Mouse (Mus musculus): ENCODE measurements around the gene Fbn1.
A peak's percentile ranks its signal among the peaks of the same experiment; 100 is the strongest.

The Fbn1 gene

DNA sequence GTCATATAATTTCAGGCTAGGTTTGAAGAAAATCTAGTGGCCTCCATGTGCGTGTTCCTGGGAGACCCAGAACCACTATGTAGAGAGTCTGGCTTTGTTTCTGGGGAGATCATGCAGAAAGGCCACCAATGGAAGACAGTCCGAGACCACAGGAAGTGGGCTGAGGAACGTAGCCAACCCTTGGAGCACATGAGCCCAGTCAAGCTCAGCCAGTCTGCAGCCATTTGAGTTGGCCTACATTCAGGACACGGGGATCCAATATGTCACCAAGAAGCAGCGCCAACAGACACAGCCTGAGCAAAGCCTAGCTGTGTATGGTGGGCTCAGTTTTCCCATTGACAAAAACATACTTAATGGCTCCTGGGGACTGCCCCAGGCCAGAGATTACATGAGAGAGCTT lies 11.1 kb downstream of the Fbn1 start:
- peak; percentile 1 for DNase-seq

DNA sequence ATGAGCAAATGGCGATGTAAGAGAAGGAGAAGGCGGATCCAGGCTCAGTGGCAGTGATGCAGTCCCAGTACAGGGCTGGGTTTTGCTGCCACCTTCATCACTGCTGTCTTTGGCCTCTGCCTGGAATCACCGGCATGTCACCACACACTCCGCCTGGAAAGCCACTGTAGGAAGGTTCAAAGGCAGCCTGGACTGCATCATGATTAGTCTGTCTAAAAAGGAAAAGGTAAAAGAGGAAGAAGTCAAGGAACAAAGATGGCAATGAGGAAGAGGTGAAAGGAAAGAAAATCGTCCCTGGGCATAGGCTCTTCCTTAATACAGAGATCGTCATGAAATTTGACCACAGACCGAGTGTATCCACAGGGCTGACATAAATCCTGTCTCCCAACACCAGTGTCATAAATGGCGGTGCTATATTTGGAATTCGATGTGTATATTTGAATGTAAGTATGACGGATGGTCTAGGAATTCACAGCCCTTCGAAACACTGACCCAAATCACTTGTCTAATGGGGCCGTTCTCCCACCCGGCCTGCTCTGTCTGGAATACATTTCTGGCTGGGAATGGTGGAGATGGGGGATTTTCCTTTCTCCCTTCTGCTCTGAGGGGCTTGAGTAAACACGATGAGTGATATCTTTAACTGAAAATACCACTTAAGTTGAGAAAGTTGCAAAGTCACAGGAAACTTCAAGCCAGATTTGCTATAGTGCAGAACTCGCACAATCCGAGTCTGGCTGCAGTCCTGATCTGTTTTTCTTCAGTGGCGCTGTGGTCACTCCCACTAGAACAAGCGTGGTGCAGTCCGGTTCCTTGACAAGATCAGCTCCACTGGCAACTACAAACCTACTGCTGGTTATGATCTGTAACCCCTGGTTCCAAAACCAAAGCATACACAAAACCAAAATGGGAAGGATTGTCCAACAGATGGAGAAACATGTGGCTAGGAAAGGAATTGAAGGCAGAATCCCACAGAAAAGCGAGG lies 12.7 kb downstream of the Fbn1 start:
- no peak for DNase-seq

DNA sequence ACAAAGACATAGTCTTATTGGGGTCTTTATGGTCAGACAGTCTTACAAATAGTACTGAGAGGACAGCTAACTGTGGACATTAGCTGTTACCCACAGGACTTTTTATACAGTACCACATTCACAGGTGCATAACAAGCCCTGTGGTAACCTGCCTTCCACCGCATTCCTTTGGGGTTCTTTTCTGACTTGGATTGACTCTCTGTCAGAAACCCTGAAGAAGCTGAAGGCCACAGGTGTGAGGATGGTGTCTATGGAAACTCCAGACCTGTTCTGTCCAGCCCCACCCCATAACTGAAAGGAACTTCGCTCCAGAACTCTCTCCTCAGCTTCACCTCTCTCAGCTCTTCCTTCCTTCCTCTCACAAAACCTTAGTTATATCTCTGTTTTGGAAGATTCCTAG lies 13.5 kb downstream of the Fbn1 start:
- DNase-seq, result no peak

DNA sequence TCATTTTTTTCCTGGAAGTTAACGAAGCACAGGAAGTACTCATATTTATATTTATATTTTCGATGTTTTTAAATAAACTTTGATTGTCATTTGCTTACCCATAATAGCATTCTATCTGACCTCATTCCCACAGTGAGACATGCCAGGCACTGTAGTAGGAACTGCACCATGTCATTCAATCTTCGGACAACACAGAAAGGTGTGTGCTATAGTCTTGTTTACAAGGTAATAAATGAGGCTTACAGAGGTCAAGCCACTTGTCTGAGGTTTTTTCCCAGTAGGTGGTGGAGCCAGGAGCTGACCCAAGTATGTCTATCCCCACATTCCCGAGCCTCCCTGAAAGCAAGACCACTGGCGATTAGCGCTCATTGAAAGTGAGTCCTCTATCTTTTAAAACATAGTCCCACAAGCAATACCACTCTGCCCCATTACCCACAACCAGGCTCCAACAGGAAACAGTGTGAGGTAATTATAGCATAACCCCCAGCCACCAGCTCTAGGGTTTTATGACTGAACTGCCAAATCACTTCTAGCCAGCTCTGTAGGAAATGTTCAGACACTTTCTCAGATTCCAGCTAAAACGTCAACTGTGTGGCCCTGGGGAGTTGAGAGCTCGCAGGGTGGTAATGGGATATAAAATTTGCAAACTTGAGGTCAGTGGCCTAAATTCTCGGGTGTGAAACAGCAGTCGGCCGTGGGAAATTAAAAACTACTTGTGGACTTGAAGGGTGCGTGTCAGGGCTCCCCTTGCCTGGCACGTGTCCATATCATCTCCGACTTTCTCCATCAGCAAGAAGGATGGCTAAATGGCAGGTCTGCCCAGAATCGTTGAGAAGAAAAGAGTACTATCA lies 15.5 kb downstream of the Fbn1 start:
- DNase-seq, result no peak

DNA sequence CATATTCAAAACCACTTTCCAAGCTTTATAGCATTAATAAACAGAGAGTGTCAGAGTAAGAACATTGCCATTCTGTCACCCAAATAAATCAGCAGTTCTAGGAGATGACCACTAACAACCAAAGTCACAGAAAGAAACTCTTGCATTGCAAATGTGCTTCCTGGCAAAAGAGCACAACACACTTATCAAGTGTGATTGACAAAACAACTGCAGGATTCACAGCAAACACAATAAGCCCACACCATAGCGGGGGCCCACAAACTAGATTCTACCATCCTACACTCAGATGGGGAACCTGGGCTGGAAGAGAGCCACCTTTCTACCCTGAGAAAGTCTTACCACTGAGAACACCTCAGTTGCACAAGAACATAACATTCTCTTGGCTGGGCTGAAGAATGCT lies 17.8 kb downstream of the Fbn1 start:
- DNase-seq, result no peak

DNA sequence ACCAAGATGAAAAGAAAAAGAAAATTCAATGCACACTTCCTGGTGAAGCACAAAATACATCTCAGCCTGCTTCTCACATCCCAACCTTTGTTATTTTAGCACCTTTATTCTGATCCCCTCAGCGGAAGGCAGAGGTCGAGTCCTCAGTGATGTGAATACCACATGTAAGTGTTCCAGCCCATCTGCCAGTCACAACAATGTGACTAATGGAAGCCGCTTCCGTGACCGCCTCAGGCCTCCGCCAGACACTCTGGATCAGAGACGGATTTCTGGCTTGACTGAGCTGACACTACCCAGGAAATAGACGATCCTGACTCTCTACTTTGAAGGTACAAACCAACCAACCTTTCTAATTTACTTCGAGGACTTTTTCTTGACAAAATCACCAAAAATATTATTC lies 22.9 kb downstream of the Fbn1 start:
- no peak for DNase-seq

DNA sequence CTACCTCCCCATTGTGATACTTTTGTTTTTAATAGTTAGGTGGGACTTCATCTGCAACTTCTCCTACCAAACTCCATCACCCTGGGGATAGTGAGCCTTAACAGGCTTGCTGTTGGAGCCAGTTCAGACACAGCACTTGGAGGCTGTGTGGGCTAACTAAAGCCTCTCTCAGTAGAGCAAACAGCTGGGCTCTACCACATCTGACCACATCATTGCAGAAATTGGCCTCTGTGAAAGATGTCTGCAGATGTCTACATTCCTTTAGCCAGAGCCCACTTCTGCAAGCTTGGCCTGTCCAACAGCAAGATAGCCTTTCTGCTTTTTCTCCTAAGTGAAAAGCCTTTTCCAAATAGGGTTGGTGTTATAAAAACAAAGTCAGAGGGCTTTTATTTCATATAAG lies 23.6 kb downstream of the Fbn1 start:
- DNase-seq, result no peak

DNA sequence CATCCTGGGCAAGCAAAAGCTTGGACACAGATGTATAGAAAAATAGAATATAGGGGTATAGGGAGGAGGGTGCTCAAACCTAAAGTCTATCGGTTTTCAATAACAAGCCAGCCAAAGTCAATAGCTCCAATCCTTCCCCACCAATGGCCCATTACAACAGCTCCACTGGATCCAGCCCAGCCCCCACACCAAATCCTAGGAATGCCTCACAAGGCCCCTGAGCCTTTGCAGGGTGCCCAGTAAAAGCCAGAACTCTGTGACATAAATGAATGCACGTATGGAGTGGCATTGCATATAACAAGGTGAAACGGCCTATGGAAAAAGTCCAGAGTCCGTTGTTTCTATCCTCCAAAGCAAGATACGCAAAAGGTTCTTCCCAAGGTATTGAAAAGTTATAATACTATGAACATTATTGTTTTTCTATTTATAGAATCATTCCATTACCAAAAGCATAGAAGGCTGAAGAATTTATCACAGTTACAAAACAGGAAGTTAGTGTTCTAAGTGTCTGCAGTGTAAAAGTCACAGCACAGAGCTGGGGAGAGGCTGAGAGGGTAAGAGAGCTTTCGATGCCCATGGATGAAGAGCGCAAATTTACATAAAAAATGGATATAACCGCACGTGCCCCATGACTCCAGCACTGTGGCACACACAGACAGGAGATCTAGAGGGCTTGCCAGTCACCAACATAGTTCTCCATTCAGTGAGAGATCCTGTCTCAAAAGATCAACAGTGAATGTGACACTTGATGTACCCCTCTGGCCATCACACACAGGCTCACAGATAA lies 26.1 kb downstream of the Fbn1 start:
- DNase-seq, result no peak

DNA sequence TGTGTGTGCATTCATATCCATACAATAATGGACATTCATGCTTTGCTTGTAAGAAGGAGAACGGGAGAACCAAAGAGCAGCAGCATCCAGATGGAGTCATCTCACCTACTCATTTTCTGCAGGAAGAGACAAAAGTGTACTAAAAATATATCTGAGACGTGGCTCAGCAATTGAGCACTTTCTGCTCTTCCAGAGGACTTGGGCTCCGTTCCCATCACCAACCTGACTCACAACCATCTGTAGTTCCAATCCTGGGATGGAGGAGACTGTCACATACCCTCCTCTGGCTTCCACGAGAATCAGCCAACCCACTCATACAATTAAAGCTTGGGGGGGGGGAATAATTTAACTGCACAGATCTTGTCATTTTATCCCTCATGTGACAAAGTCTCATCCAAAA lies 26.7 kb downstream of the Fbn1 start:
- DNase-seq, result no peak

DNA sequence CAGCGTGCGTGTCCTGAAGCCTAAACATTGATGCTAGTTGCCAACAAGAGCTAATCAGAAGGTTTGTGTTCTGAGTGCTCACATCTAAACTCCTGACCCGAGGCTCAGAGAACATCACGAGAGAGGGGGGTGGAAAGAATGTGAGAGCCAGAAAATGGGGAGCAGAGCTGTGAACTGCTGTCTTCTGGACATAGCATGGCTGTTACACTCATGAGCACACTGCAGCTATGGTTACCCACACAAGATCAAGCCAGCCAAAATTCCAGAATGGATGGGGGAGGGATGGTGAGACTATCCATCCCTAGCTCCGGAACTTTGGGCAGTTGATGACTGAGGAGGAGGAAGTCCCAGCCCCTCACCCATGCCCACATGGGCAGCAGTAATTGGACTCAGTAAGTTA lies 27.7 kb downstream of the Fbn1 start:
- DNase-seq, result no peak

DNA sequence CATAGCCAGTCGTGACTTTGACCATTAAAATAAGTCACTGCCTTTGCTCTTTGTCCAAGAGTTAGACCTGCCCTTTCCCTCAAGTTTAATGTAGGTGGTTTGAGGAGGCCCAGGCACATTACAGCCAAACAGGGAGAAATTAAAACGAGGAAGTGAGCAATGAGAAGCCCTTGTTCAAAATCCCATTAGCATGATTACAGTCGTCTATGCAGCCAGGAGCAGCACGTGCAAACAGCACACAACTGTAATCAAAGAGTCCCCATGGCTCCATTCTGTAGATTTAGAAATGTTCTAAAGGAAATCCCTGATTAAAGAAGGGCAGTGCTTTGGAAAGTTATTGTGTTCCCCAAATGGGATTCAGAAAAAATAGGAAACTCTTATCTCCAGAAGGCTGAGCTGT lies 29.1 kb downstream of the Fbn1 start:
- DNase-seq, result no peak

DNA sequence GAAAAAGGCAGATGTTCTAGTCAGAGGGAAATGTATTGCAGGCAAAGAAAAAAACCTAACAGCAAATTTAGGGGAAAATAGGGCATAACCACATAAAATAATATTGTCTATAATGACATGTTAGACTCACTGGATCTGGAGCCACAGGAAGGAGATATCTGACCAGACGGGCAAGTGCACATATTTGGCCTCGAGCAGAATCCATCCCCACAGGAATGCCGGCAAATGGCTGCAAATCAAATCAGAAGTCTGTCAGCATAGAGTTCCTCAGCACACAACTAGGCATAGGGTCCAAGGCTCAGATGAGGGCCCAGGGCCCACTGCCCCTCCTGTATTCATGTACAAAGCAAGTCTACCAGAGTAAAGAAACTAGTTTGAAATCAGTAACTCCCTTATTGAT lies 30.4 kb downstream of the Fbn1 start:
- no peak for DNase-seq

DNA sequence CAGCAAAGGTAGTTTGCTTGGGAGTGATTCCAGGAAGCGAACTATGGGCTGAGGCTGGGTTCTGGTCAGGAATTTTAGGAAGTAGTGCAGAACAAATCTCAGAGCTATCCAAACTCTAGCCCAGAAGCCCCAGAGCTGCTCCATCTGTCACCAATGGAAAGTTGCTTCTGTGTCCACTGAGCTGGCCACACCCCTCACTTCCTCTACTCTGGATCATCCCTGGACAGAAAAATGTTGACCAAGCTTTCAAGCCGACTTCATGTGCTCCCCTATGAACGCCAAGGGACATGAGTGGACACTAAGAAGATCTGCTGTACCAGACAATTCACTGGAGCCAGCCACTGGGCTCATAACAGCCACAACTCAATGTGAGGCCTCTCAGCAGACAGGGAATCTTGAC lies 31.6 kb downstream of the Fbn1 start:
- no peak for DNase-seq

DNA sequence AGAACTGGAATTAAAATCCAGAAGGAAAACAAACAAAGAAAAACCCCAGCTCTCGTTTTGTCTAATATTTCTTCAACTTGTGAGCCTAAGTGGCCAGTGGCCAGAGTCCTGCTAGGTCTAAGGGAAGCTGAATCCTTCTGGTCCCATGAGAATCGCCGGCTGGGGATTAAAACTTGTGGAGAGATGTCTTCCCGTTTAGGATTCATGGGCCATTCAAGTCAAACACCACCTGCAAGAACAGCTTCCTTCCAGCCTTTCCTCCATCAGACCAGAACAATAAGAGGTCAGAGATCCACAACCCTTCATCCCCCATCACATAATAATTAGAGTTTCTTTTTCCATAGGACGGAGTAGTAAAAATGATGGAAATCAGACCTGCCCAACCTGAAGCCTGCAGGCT lies 33.1 kb downstream of the Fbn1 start:
- DNase-seq, result no peak

DNA sequence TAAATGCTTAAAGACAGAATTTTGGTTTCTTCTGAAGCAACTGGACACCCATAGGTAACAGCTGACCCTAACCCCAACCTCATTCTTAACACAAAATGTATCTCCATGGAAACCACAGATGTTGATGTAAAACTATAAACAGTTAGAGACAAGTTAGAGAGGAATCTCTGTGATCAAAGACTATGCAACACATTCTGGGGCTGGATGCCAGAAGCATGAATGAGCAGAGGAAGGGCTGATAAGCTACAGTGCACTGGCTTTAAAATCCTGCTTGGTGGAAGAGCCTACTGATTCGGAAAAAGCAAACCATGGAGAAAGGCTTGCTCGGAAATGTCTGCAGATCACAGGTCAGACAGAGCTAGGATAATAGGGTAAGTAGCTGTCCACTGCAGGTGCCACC lies 34.6 kb downstream of the Fbn1 start:
- DNase-seq, result no peak

DNA sequence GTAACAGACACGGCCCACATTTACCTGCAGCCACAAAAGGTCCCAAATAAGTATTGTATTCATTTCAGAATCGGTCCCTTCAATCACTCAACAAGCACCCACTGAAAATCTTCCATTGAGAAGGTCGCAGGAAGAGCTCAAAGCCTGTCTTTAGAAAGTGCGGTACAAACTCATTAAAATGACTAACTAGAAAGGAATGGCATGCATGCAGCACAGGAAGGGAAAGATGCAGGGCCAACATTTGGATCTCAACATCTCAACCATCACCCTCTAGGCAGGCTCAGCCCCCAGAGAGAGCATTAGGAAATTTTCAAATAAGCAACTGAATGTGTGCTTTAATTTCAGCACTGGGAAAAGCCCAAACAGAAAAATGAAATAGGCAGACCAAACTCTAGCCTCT lies 36.1 kb downstream of the Fbn1 start:
- no peak for DNase-seq

DNA sequence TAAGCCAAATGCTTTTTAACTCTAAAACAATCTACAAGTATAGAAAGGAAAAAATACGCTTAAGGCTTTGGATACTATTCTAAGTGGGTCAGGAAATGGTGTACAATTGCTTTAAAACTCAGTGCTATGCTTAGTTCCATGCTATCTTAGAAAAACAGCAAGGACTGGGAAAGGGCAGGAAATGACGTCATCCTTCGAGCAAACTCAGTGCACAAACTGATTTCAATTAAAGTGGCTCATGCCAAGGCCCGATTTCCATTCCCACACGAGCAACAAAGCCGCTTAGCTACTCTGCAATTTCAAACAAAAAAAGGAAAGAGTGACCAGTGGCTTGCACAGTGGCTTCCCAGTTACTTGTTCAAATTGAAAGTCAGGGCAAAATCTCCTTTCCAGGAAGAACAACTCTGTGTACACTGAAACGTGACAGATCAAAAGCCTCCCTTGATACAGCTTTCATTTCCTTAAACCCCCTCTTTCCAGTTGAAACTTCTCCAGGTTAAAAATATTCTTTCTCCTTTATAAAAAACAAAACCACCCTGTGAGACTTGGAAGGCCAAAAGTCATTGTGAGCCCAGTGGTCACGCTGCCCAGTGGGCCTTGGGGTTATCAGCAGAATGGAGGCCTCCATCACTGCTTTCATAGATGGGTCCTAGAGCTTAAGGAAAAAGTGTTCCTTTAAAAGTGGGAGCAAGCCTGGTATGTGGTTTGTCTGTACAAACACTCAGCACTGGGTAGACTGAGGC lies 37.1 kb downstream of the Fbn1 start:
- no peak for DNase-seq

DNA sequence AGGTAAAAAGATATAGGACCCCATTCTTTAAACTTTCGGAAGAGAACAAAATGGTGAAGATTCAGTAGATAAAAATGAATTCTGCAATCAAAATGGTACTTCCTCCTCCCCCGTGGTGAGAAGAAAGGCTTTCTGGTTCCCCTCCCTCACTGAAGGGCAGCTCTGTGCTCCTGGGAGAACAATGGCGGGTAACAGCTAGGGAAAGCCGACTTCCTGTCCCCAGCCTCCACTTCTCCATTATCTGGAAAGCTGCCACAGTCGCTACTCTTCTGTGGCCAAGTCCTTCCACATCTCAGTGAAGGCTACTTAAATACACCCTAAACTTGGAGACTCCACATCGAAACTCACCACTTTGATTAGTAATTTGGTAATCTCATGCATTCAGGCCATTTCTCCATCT lies 43.8 kb downstream of the Fbn1 start:
- DNase-seq, result no peak

DNA sequence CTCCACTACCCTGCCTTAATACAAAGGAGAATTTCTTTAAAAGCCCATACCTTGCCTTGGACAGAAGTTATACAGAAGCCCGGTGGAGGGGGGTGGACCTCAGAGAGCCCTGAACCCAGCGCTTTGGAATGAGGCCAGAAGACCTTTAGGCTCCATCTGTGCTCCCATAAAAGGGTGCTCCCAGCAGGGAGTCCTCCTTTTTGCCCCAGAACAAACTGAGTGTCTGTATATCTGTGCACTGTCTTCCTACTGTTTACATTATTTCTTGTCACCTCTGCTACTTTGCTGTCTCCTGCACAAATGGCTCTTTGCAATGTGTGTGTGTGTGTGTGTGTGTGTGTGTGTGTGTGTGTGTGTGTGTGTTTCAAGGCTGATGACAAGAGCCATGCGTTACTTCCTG lies 48.7 kb downstream of the Fbn1 start:
- DNase-seq, result no peak

DNA sequence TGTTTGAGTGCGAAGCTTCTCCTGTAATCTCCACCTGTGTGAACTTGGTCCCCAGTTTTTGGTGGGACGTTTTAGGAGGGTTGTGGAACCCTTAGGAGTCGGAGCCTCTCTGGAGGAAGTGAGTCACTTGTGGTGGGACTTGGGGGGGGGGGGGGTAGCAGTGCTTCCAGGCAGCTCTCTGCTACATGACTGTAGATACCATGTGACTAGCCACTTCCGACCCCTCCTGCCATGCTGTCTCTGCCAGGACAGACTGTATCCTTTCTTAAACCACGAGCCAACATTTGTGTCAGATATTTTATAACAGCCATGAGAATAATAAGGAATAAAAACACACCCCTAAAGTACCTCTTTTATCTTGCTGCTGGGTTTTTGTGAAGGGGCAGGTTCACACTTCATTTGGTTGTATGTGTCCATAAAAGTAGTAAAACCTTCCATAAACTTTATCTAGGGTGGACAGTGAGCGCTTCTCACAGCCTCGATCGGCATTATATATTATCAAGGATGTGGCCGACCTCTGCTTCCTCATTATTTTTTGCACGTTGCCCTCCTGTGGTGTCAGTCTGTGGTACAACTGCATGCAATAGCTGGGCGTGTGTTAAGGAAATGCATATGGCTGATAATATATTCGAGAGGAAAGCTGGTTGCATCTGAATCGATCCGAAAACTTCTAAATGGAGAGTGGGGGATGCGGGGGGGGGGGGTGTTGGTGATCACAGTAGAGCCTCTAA lies 51.6 kb downstream of the Fbn1 start:
- DNase-seq, result no peak

DNA sequence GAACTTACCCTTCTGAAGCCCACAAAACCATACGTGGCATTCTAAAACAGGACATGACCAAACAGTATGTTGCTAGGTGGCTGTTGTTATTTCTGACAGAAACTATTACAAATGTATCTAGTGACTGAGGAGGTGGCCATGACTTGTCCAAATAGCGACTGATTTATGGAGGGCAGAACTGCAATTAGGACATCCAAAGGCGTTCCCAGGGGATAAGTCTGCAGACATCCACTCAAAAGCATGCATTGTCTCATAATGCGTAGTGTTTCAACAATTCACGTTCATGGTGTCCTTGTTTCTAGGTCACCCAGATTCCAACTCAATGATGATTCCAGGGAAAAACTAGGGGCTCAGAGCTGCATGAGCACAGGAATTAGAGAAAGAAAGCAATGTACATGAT lies 53.0 kb downstream of the Fbn1 start:
- DNase-seq, result no peak
